Mouse (Mus musculus): ENCODE measurements at regions not wholly inside any gene's neighbourhood (a gene's known extent, or its start where the extent isn't known, plus 50 kb on each side); places are given as distances from the start of the nearest gene placed in this dataset.

- Histone ChIP-seq H3K4me3 (ENCODE audit: control insufficient read depth, low read depth, low read length) (no peak overlapping the region), H3K36me3 (ENCODE audit: control insufficient read depth, insufficient read depth, low read length) (no peaks in the 10 kb centered on the region), H3K4me1 (ENCODE audit: control insufficient read depth, insufficient read depth, low read length) (no peaks in the 10 kb centered on the region), H3K27ac (ENCODE audit: control insufficient read depth, insufficient read depth, low read depth, low read length) (no peak overlapping the region), H3K27me3 (ENCODE audit: control insufficient read depth, insufficient read depth, low read length) (no peaks in the 10 kb centered on the region)
- TF ChIP-seq CTCF (IDR thresholded peaks at IDR 0.05; ENCODE audit: control insufficient read depth, insufficient read depth, insufficient replicate concordance, low read depth, low read length) (peak; percentile 80; the same call in 1 of the 2 replicates), POLR2A (IDR thresholded peaks at IDR 0.05; ENCODE audit: control insufficient read depth, low read depth, low read length) (no peak)
Observed at GRCm38 (mm10) chr13:57269614-57270013, 373.8 kb upstream of the Trpc7 start.

- H3K27ac ChIP-seq (ENCODE audit: control insufficient read depth, insufficient read depth, low read depth, low read length): no peak overlapping the region
- no peak for TF ChIP-seq POLR2A (IDR thresholded peaks at IDR 0.05; ENCODE audit: control insufficient read depth, low read depth, low read length)
- peak; percentile 88 for TF ChIP-seq CTCF (IDR thresholded peaks at IDR 0.05; ENCODE audit: control insufficient read depth, insufficient read depth, insufficient replicate concordance, low read depth, low read length)
- H3K4me1 ChIP-seq (ENCODE audit: control insufficient read depth, insufficient read depth, low read length): no peaks in the 10 kb centered on the region
- H3K4me3 ChIP-seq (ENCODE audit: control insufficient read depth, low read depth, low read length): no peak overlapping the region
- H3K36me3 ChIP-seq (ENCODE audit: control insufficient read depth, insufficient read depth, low read length): no peaks in the 10 kb centered on the region
- no peaks in the 10 kb centered on the region for H3K27me3 ChIP-seq (ENCODE audit: control insufficient read depth, insufficient read depth, low read length)
Observed at GRCm38 (mm10) chr13:57259920-57260319, 364.1 kb upstream of the Trpc7 start.

DNA sequence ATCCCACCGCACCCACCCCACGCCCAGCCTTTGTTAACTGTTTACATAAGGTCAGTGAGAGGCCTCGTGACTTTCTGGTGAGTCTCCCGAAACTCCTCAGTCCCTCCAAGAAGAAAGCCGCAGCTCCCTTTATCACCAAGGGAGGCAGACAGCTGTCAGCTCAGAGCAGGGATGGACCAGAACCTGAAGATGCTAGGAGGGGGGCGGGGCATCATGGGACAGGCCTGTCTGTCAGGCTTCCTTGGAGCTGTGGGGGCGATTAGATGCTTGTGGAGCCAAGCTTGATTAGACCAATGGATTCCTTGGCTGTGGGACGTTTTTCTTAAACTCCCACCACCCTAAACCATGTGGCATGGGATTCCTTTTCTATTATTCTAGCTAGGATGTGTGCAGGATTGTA, 363.7 kb upstream of the Trpc7 start:
- no peak overlapping the region for H3K27ac ChIP-seq (ENCODE audit: control insufficient read depth, insufficient read depth, low read depth, low read length)
- H3K4me3 ChIP-seq (ENCODE audit: control insufficient read depth, low read depth, low read length): no peak overlapping the region
- TF ChIP-seq CTCF (IDR thresholded peaks at IDR 0.05; ENCODE audit: control insufficient read depth, insufficient read depth, insufficient replicate concordance, low read depth, low read length): no peak
- TF ChIP-seq POLR2A (IDR thresholded peaks at IDR 0.05; ENCODE audit: control insufficient read depth, low read depth, low read length): no peak
- no peaks in the 10 kb centered on the region for H3K27me3 ChIP-seq (ENCODE audit: control insufficient read depth, insufficient read depth, low read length)
- H3K36me3 ChIP-seq (ENCODE audit: control insufficient read depth, insufficient read depth, low read length): no peaks in the 10 kb centered on the region
- H3K4me1 ChIP-seq (ENCODE audit: control insufficient read depth, insufficient read depth, low read length): no peaks in the 10 kb centered on the region

GRCm38 (mm10) chr13:57255920-57256319, 360.1 kb upstream of the Trpc7 start:
- H3K27me3 ChIP-seq (ENCODE audit: control insufficient read depth, insufficient read depth, low read length): no peaks in the 10 kb centered on the region
- TF ChIP-seq CTCF (IDR thresholded peaks at IDR 0.05; ENCODE audit: control insufficient read depth, insufficient read depth, insufficient replicate concordance, low read depth, low read length): no peak
- no peaks in the 10 kb centered on the region for H3K36me3 ChIP-seq (ENCODE audit: control insufficient read depth, insufficient read depth, low read length)
- no peaks in the 10 kb centered on the region for H3K4me1 ChIP-seq (ENCODE audit: control insufficient read depth, insufficient read depth, low read length)
- no peak overlapping the region for H3K27ac ChIP-seq (ENCODE audit: control insufficient read depth, insufficient read depth, low read depth, low read length)
- no peak overlapping the region for H3K4me3 ChIP-seq (ENCODE audit: control insufficient read depth, low read depth, low read length)

GRCm38 (mm10) chr13:57249851-57250250, 354.1 kb upstream of the Trpc7 start:
- no peaks in the 10 kb centered on the region for H3K36me3 ChIP-seq (ENCODE audit: control insufficient read depth, insufficient read depth, low read length)
- H3K4me3 ChIP-seq (ENCODE audit: control insufficient read depth, low read depth, low read length): no peak overlapping the region
- no peak overlapping the region for H3K27ac ChIP-seq (ENCODE audit: control insufficient read depth, insufficient read depth, low read depth, low read length)
- TF ChIP-seq POLR2A (IDR thresholded peaks at IDR 0.05; ENCODE audit: control insufficient read depth, low read depth, low read length) (no peak), CTCF (IDR thresholded peaks at IDR 0.05; ENCODE audit: control insufficient read depth, insufficient read depth, insufficient replicate concordance, low read depth, low read length) (no peak)
- no peaks in the 10 kb centered on the region for H3K27me3 ChIP-seq (ENCODE audit: control insufficient read depth, insufficient read depth, low read length)
- H3K4me1 ChIP-seq (ENCODE audit: control insufficient read depth, insufficient read depth, low read length): no peaks in the 10 kb centered on the region

DNA sequence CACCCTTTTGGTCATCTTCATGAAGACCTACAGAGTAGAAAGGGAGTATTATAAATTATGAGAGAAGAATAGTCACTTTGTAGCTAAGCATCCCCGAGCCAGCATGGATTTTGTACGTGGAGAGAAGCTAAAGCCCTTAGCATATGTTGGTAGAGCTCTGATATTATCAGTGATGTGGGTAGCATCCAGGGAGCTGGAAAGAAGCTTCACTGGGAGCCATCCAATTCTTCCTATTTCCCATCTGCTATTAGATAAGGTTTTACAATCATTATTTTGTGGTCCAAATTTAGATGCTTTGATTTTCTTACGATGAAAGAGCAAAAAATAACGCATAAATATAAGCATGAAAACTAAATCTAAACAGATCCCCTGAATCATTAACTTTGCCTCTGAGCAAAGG, 353.6 kb upstream of the Trpc7 start:
- Histone ChIP-seq H3K27me3 (ENCODE audit: control insufficient read depth, insufficient read depth, low read length) (no peaks in the 10 kb centered on the region), H3K36me3 (ENCODE audit: control insufficient read depth, insufficient read depth, low read length) (no peaks in the 10 kb centered on the region), H3K4me3 (ENCODE audit: control insufficient read depth, low read depth, low read length) (no peak overlapping the region), H3K27ac (ENCODE audit: control insufficient read depth, insufficient read depth, low read depth, low read length) (no peak overlapping the region), H3K4me1 (ENCODE audit: control insufficient read depth, insufficient read depth, low read length) (no peaks in the 10 kb centered on the region)
- no peak for TF ChIP-seq CTCF (IDR thresholded peaks at IDR 0.05; ENCODE audit: control insufficient read depth, insufficient read depth, insufficient replicate concordance, low read depth, low read length)

- Histone ChIP-seq H3K27ac (ENCODE audit: control insufficient read depth, insufficient read depth, low read depth, low read length) (no peak overlapping the region), H3K4me3 (ENCODE audit: control insufficient read depth, low read depth, low read length) (no peak overlapping the region), H3K27me3 (ENCODE audit: control insufficient read depth, insufficient read depth, low read length) (no peaks in the 10 kb centered on the region), H3K36me3 (ENCODE audit: control insufficient read depth, insufficient read depth, low read length) (no peaks in the 10 kb centered on the region), H3K4me1 (ENCODE audit: control insufficient read depth, insufficient read depth, low read length) (no peaks in the 10 kb centered on the region)
- TF ChIP-seq CTCF (IDR thresholded peaks at IDR 0.05; ENCODE audit: control insufficient read depth, insufficient read depth, insufficient replicate concordance, low read depth, low read length) (no peak), POLR2A (IDR thresholded peaks at IDR 0.05; ENCODE audit: control insufficient read depth, low read depth, low read length) (no peak)
Observed at GRCm38 (mm10) chr13:57246238-57246963, 350.6 kb upstream of the Trpc7 start.

DNA sequence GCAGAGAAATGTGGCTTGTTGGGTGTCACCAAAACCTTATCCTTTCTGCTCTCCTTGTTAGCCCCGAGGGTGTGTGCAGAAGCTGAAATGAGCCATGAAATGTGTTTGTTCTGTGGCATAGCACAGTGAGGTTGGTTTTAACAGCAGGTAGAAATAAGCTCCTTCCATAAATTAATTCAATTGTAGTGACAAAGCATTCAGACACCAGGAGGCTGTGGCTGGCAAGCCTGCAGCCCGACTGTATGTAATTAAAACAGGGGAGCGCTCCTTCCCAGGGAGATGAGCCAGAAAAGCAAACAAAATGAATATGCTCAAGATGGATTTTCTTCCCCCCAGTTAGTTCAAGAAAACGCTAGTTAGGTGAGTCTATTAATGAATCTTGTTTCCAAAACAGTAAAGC, 341.1 kb upstream of the Trpc7 start:
- no peak overlapping the region for H3K27ac ChIP-seq (ENCODE audit: control insufficient read depth, insufficient read depth, low read depth, low read length)
- no peak for TF ChIP-seq CTCF (IDR thresholded peaks at IDR 0.05; ENCODE audit: control insufficient read depth, insufficient read depth, insufficient replicate concordance, low read depth, low read length)
- TF ChIP-seq POLR2A (IDR thresholded peaks at IDR 0.05; ENCODE audit: control insufficient read depth, low read depth, low read length): no peak
- no peak overlapping the region for H3K4me3 ChIP-seq (ENCODE audit: control insufficient read depth, low read depth, low read length)

More for the DNA sequence above, 341.1 kb upstream of the Trpc7 start:
- H3K36me3 ChIP-seq (ENCODE audit: control insufficient read depth, insufficient read depth, low read length): no peaks in the 10 kb centered on the region
- H3K27me3 ChIP-seq (ENCODE audit: control insufficient read depth, insufficient read depth, low read length): no peaks in the 10 kb centered on the region
- no peaks in the 10 kb centered on the region for H3K4me1 ChIP-seq (ENCODE audit: control insufficient read depth, insufficient read depth, low read length)
